Mouse (Mus musculus): ENCODE data around the gene Cyld.

Cyld gene

GRCm38 (mm10) chr8:88793746-88794614 lies 97.2 kb downstream of the Cyld start:
- no peak for DNase-seq

GRCm38 (mm10) chr8:88794615-88794907 lies 97.7 kb downstream of the Cyld start:
- peak; percentile 10 for DNase-seq

- DNase-seq = no peak
Observed at GRCm38 (mm10) chr8:88795896-88796295, 99.1 kb downstream of the Cyld start.

GRCm38 (mm10) chr8:88796651-88797050 lies 99.8 kb downstream of the Cyld start:
- DNase-seq = no peak

All from lung, postnatal 10 days (tissue).